24 mouse cellular contexts compared by ENCODE assay signal in genomic region chr2:101763503-101763902, GRCm38 (mm10).
A peak's percentile ranks its signal among the peaks of the same experiment; 100 is the strongest.
DNase-seq lines count a peak whose midpoint lies in the region; ATAC-seq and TF ChIP-seq lines count a peak whose summit lies in the region.
"Had no signal": no experiment of that assay in that cellular context is flagged by ENCODE, and none has a peak within 500 bp of the region (broad histone marks: within the 10 kb centered on the region; RNA-seq: fewer than 3 reads in every experiment).

No protein-coding gene starts in this region.

- no peak for DNase-seq in heart, adult 2 months
- no peak for DNase-seq in heart, postnatal 25 days (ENCODE audit: low spot score)
- DNase-seq in liver, embryonic 11.5 days (ENCODE audit: low spot score), result no peak
- DNase-seq in spleen, postnatal 36 days (ENCODE audit: low spot score in 2 of 2), result no peak
- DNase-seq in frontal cortex, postnatal 14 days (ENCODE audit: low spot score in 2 of 2), result no peak
- no peak for DNase-seq in kidney, adult 8-10 months
- DNase-seq: adrenal gland, postnatal 36 days; B cell, adult 2 months; cerebellum, adult 18-20 months; cerebellum, postnatal 25 days; forebrain, postnatal 0 days; thymus, postnatal 25 days had no signal

- peak overlapping the region; percentile 61 for H3K27ac ChIP-seq in heart, adult 2 months
- 0 out of 2 replicates have a peak overlapping the region, but pooled peaks have one; percentile 13 for H3K27ac ChIP-seq in liver, embryonic 11.5 days (ENCODE audit: low read depth, low read length)
- H3K27ac ChIP-seq: hindbrain, postnatal 0 days; stomach, embryonic 15.5 days had no signal

- no peaks in the 10 kb centered on the region for H3K36me3 ChIP-seq in heart, adult 2 months (ENCODE audit: control insufficient read depth, insufficient read depth, low read length)
- peaks cover 84% of the 10 kb centered on the region for H3K36me3 ChIP-seq in megakaryocyte, embryonic 14.5 days (replicated peaks; ENCODE audit: low read length)
- no peaks in the 10 kb centered on the region for H3K36me3 ChIP-seq in liver, embryonic 11.5 days (ENCODE audit: control insufficient read depth, insufficient read depth, low read length)
- H3K36me3 ChIP-seq: G1E; stomach, embryonic 15.5 days had no signal

- TF ChIP-seq CTCF in heart, adult 2 months (IDR thresholded peaks at IDR 0.05), result no peak

- intact Hi-C loops in heart, adult 2 months (cut with DNase I), result no loop called here
- intact Hi-C loops in heart, postnatal 25 days (cut with DNase I), result no loop called here

- no peak overlapping the region for H3K9ac ChIP-seq in heart, adult 2 months (ENCODE audit: low read depth, low read length)
- H3K9ac ChIP-seq in liver, embryonic 11.5 days (ENCODE audit: low read depth, low read length), result no peak overlapping the region
- H3K9ac ChIP-seq: forebrain, postnatal 0 days; limb, embryonic 13.5 days; stomach, embryonic 15.5 days had no signal

- no peak for ATAC-seq in megakaryocyte, adult 5-6 weeks (ENCODE audit: poor library complexity, severe bottlenecking)
- no peak for ATAC-seq in liver, embryonic 11.5 days (replicated peaks; ENCODE audit: low FRiP score)
- ATAC-seq: forebrain, postnatal 0 days; hindbrain, postnatal 0 days; midbrain, embryonic 16.5 days had no signal

- no peaks in the 10 kb centered on the region for H3K9me3 ChIP-seq in megakaryocyte, embryonic 14.5 days
- no peaks in the 10 kb centered on the region for H3K9me3 ChIP-seq in liver, embryonic 11.5 days (ENCODE audit: control insufficient read depth, low read length)
- H3K9me3 ChIP-seq: forebrain, embryonic 10.5 days; G1E; limb, embryonic 13.5 days; midbrain, embryonic 10.5 days; stomach, embryonic 15.5 days had no signal

- H3K4me1 ChIP-seq in heart, adult 2 months (ENCODE audit: control insufficient read depth, insufficient read depth, low read length), result peaks cover 4% of the 10 kb centered on the region
- peaks cover 97% of the 10 kb centered on the region for H3K4me1 ChIP-seq in megakaryocyte, embryonic 14.5 days
- peaks cover 12% of the 10 kb centered on the region for H3K4me1 ChIP-seq in liver, embryonic 11.5 days (replicated peaks; ENCODE audit: control insufficient read depth, insufficient read depth, low read length)

- no peak for TF ChIP-seq EP300 in heart, adult 2 months (IDR thresholded peaks at IDR 0.05; ENCODE audit: insufficient read depth, low read depth, low read length)

- 76% methylated on average over 5 of the region's 5 CpGs for WGBS in heart, adult 2 months
- WGBS in liver, embryonic 11.5 days, result 82% methylated on average over 5 of the region's 5 CpGs

- H3K4me2 ChIP-seq in liver, embryonic 11.5 days, result no peak overlapping the region
- H3K4me2 ChIP-seq: heart, embryonic 11.5 days; limb, embryonic 13.5 days; stomach, embryonic 15.5 days had no signal

- H3K27me3 ChIP-seq in heart, adult 2 months (ENCODE audit: control insufficient read depth, insufficient read depth, low read length), result no peaks in the 10 kb centered on the region
- no peaks in the 10 kb centered on the region for H3K27me3 ChIP-seq in megakaryocyte, embryonic 14.5 days (replicated peaks)
- H3K27me3 ChIP-seq in liver, embryonic 11.5 days (replicated peaks; ENCODE audit: control insufficient read depth, insufficient read depth, low read length), result no peaks in the 10 kb centered on the region
- H3K27me3 ChIP-seq: limb, embryonic 13.5 days; Patski; stomach, embryonic 15.5 days had no signal

- H3K79me2 ChIP-seq in heart, adult 2 months (replicated peaks; ENCODE audit: control insufficient read depth, insufficient read depth, low read length), result no peaks in the 10 kb centered on the region

- no peak overlapping the region for H3K4me3 ChIP-seq in heart, adult 2 months
- H3K4me3 ChIP-seq in megakaryocyte, embryonic 14.5 days (replicated peaks), result peak overlapping the region; percentile 69
- H3K4me3 ChIP-seq in liver, embryonic 11.5 days (ENCODE audit: low read depth, low read length), result no peak overlapping the region
- H3K4me3 ChIP-seq: forebrain, embryonic 10.5 days; layer of hippocampus, adult 2 months; limb, embryonic 13.5 days; midbrain, embryonic 10.5 days; stomach, embryonic 15.5 days had no signal

- TF ChIP-seq POLR2A in heart, adult 2 months (IDR thresholded peaks at IDR 0.05; ENCODE audit: insufficient read depth, low read depth, low read length), result no peak
